Mouse (Mus musculus): ENCODE results near the gene Mrtfa. TPM values are rescaled to one million over a fixed set of nuclear protein-coding genes. Genes with fewer than 3 reads are reported as not detected.

Gene Mrtfa
- polyA plus RNA-seq, 1 experiment from 2014 or later, result 39.3 TPM

DNA sequence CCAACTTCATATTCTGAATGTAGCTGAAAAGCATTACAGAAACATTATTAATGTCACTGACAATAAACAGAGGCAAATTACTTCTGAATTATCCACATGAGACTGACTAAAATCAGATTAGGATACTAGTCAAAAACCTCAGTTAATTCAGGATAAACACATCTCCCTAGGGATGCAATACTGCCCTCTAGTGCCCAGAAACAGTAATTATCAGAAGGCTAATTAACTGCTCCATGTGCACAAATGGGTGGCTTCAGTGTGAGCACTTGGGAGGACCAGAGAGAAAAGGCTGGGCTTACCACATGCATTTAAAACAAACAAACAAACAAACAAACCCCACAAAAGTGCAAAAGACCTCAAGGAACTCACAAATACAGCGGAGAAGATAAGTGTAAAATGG is 126.4 kb downstream of the Mrtfa start:
- Histone ChIP-seq H3K4me3 (ENCODE audit: low read depth, low read length) (no peak overlapping the region), H3K9me3 (ENCODE audit: control insufficient read depth, low read depth, low read length) (no peaks in the 10 kb centered on the region), H3K4me2 (replicated peaks; ENCODE audit: low read depth, low read length) (no peak overlapping the region), H3K27ac (ENCODE audit: low read length) (no peak overlapping the region), H3K9ac (replicated peaks; ENCODE audit: low read depth, low read length) (no peak overlapping the region), H3K27me3 (ENCODE audit: control insufficient read depth, insufficient read depth, low read length) (no peaks in the 10 kb centered on the region), H3K36me3 (ENCODE audit: control insufficient read depth, insufficient read depth, low read length) (no peaks in the 10 kb centered on the region), H3K4me1 (ENCODE audit: control insufficient read depth, insufficient read depth, low read length) (peaks cover 23% of the 10 kb centered on the region)
- WGBS, result 46% methylated on average over 1 of the region's 1 CpGs
- no peak for ATAC-seq (ENCODE audit: insufficient number of reproducible peaks, insufficient read depth, low FRiP score, low read depth)

- Histone ChIP-seq H3K36me3 (ENCODE audit: control insufficient read depth, insufficient read depth, low read length) (no peaks in the 10 kb centered on the region), H3K9ac (replicated peaks; ENCODE audit: low read depth, low read length) (no peak overlapping the region), H3K27me3 (ENCODE audit: control insufficient read depth, insufficient read depth, low read length) (no peaks in the 10 kb centered on the region), H3K27ac (ENCODE audit: low read length) (peak overlapping the region; percentile 84), H3K4me3 (ENCODE audit: low read depth, low read length) (no peak overlapping the region), H3K4me2 (replicated peaks; ENCODE audit: low read depth, low read length) (peak overlapping the region; percentile 16), H3K9me3 (ENCODE audit: control insufficient read depth, low read depth, low read length) (no peaks in the 10 kb centered on the region), H3K4me1 (ENCODE audit: control insufficient read depth, insufficient read depth, low read length) (peaks cover 21% of the 10 kb centered on the region)
- ATAC-seq (ENCODE audit: insufficient number of reproducible peaks, insufficient read depth, low FRiP score, low read depth), result no peak
- 23% methylated on average over 8 of the region's 8 CpGs for WGBS
Observed at GRCm38 (mm10) chr15:81062616-81063015, 127.9 kb downstream of the Mrtfa start.

GRCm38 (mm10) chr15:81062175-81062588 is 128.4 kb downstream of the Mrtfa start:
- H3K9ac ChIP-seq (replicated peaks; ENCODE audit: low read depth, low read length), result no peak overlapping the region
- peak; percentile 71; the same call in 1 of the 2 replicates for ATAC-seq (ENCODE audit: insufficient number of reproducible peaks, insufficient read depth, low FRiP score, low read depth)
- peak overlapping the region; percentile 84 for H3K27ac ChIP-seq (ENCODE audit: low read length)
- H3K9me3 ChIP-seq (ENCODE audit: control insufficient read depth, low read depth, low read length), result no peaks in the 10 kb centered on the region
- WGBS, result 8% methylated on average over 8 of the region's 8 CpGs
- no peaks in the 10 kb centered on the region for H3K36me3 ChIP-seq (ENCODE audit: control insufficient read depth, insufficient read depth, low read length)
- H3K27me3 ChIP-seq (ENCODE audit: control insufficient read depth, insufficient read depth, low read length), result no peaks in the 10 kb centered on the region
- H3K4me2 ChIP-seq (replicated peaks; ENCODE audit: low read depth, low read length), result peak overlapping the region; percentile 16
- no peak overlapping the region for H3K4me3 ChIP-seq (ENCODE audit: low read depth, low read length)
- H3K4me1 ChIP-seq (ENCODE audit: control insufficient read depth, insufficient read depth, low read length), result peaks cover 21% of the 10 kb centered on the region

DNA sequence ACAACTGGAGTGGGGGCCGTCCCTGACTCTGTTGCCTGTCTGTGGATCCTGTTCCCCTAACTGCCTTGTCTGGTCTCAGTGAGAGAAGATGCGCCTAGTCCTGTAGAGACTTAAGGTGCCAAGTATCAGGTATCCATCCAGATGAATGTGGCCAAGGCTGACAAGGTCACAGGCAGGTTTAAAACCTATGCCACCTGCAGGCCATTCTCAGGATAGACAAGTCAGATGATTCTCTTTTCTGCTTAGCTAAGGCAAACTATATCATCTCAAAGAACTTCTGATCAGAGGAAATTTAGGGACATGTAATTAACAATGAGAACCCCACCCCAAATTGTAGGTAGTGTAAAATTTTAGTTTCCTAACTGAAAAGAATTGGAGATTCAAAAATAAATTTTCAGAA is 129.6 kb downstream of the Mrtfa start:
- no peak for ATAC-seq (ENCODE audit: insufficient number of reproducible peaks, insufficient read depth, low FRiP score, low read depth)
- 83% methylated on average over 2 of the region's 2 CpGs for WGBS
- H3K27me3 ChIP-seq (ENCODE audit: control insufficient read depth, insufficient read depth, low read length), result no peaks in the 10 kb centered on the region
- no peaks in the 10 kb centered on the region for H3K9me3 ChIP-seq (ENCODE audit: control insufficient read depth, low read depth, low read length)
- no peak overlapping the region for H3K9ac ChIP-seq (replicated peaks; ENCODE audit: low read depth, low read length)
- no peaks in the 10 kb centered on the region for H3K36me3 ChIP-seq (ENCODE audit: control insufficient read depth, insufficient read depth, low read length)
- H3K4me3 ChIP-seq (ENCODE audit: low read depth, low read length), result no peak overlapping the region
- peaks cover 18% of the 10 kb centered on the region for H3K4me1 ChIP-seq (ENCODE audit: control insufficient read depth, insufficient read depth, low read length)
- no peak overlapping the region for H3K4me2 ChIP-seq (replicated peaks; ENCODE audit: low read depth, low read length)
- no peak overlapping the region for H3K27ac ChIP-seq (ENCODE audit: low read length)

DNA sequence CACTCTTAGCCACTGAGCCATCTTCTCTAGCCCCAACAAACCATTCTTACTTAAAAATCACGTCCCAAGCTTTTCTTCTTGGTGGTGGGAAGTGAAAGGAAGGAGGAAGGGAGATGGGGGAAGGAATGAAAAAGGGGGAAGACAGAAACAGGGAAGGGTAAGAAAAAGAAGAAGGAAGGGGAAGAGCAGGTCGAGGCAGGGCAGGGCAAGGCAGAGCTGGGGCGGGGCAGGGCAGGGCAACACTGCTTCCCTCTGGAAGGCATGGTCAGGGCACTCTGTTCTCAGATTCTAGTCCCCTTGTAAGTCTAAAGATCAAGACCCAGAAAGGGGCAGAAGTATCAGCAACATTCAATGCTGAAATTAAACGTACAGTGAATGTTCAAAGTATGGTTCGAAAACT is 132.8 kb downstream of the Mrtfa start:
- no peaks in the 10 kb centered on the region for H3K9me3 ChIP-seq (ENCODE audit: control insufficient read depth, low read depth, low read length)
- no peaks in the 10 kb centered on the region for H3K27me3 ChIP-seq (ENCODE audit: control insufficient read depth, insufficient read depth, low read length)
- H3K4me3 ChIP-seq (ENCODE audit: low read depth, low read length), result no peak overlapping the region
- no peak overlapping the region for H3K4me2 ChIP-seq (replicated peaks; ENCODE audit: low read depth, low read length)
- no peak for ATAC-seq (ENCODE audit: insufficient number of reproducible peaks, insufficient read depth, low FRiP score, low read depth)
- H3K36me3 ChIP-seq (ENCODE audit: control insufficient read depth, insufficient read depth, low read length), result no peaks in the 10 kb centered on the region
- H3K4me1 ChIP-seq (ENCODE audit: control insufficient read depth, insufficient read depth, low read length), result peaks cover 15% of the 10 kb centered on the region
- H3K9ac ChIP-seq (replicated peaks; ENCODE audit: low read depth, low read length), result no peak overlapping the region
- WGBS, result 87% methylated on average over 5 of the region's 5 CpGs
- no peak overlapping the region for H3K27ac ChIP-seq (ENCODE audit: low read length)

GRCm38 (mm10) chr15:81055488-81055887 is 135.1 kb downstream of the Mrtfa start:
- WGBS, result 87% methylated on average over 2 of the region's 2 CpGs
- no peak overlapping the region for H3K27ac ChIP-seq (ENCODE audit: low read length)
- H3K9me3 ChIP-seq (ENCODE audit: control insufficient read depth, low read depth, low read length), result no peaks in the 10 kb centered on the region
- no peak overlapping the region for H3K9ac ChIP-seq (replicated peaks; ENCODE audit: low read depth, low read length)
- no peaks in the 10 kb centered on the region for H3K36me3 ChIP-seq (ENCODE audit: control insufficient read depth, insufficient read depth, low read length)
- no peak overlapping the region for H3K4me3 ChIP-seq (ENCODE audit: low read depth, low read length)
- H3K4me1 ChIP-seq (ENCODE audit: control insufficient read depth, insufficient read depth, low read length), result 0 out of 2 replicates have a peak, but pooled peaks cover 2% of the 10 kb centered on the region
- H3K27me3 ChIP-seq (ENCODE audit: control insufficient read depth, insufficient read depth, low read length), result no peaks in the 10 kb centered on the region
- no peak for ATAC-seq (ENCODE audit: insufficient number of reproducible peaks, insufficient read depth, low FRiP score, low read depth)
- no peak overlapping the region for H3K4me2 ChIP-seq (replicated peaks; ENCODE audit: low read depth, low read length)

- Histone ChIP-seq H3K4me2 (replicated peaks; ENCODE audit: low read depth, low read length) (no peak overlapping the region), H3K4me3 (ENCODE audit: low read depth, low read length) (no peak overlapping the region), H3K9ac (replicated peaks; ENCODE audit: low read depth, low read length) (no peak overlapping the region), H3K36me3 (ENCODE audit: control insufficient read depth, insufficient read depth, low read length) (no peaks in the 10 kb centered on the region), H3K27ac (ENCODE audit: low read length) (no peak overlapping the region), H3K27me3 (ENCODE audit: control insufficient read depth, insufficient read depth, low read length) (no peaks in the 10 kb centered on the region), H3K4me1 (ENCODE audit: control insufficient read depth, insufficient read depth, low read length) (0 out of 2 replicates have a peak, but pooled peaks cover 3% of the 10 kb centered on the region), H3K9me3 (ENCODE audit: control insufficient read depth, low read depth, low read length) (no peaks in the 10 kb centered on the region)
- ATAC-seq (ENCODE audit: insufficient number of reproducible peaks, insufficient read depth, low FRiP score, low read depth), result no peak
- 91% methylated on average over 5 of the region's 5 CpGs for WGBS
Observed at GRCm38 (mm10) chr15:81052491-81052890, 138.1 kb downstream of the Mrtfa start.

- H3K9me3 ChIP-seq (ENCODE audit: control insufficient read depth, low read depth, low read length), result no peaks in the 10 kb centered on the region
- no peak for ATAC-seq (ENCODE audit: insufficient number of reproducible peaks, insufficient read depth, low FRiP score, low read depth)
- no peak overlapping the region for H3K27ac ChIP-seq (ENCODE audit: low read length)
- WGBS, result 16% methylated on average over 3 of the region's 3 CpGs
- H3K4me2 ChIP-seq (replicated peaks; ENCODE audit: low read depth, low read length), result no peak overlapping the region
- no peak overlapping the region for H3K4me3 ChIP-seq (ENCODE audit: low read depth, low read length)
- no peak overlapping the region for H3K9ac ChIP-seq (replicated peaks; ENCODE audit: low read depth, low read length)
- 0 out of 2 replicates have a peak, but pooled peaks cover 3% of the 10 kb centered on the region for H3K4me1 ChIP-seq (ENCODE audit: control insufficient read depth, insufficient read depth, low read length)
- H3K27me3 ChIP-seq (ENCODE audit: control insufficient read depth, insufficient read depth, low read length), result no peaks in the 10 kb centered on the region
- no peaks in the 10 kb centered on the region for H3K36me3 ChIP-seq (ENCODE audit: control insufficient read depth, insufficient read depth, low read length)
Observed at GRCm38 (mm10) chr15:81050488-81050887, 140.1 kb downstream of the Mrtfa start.

DNA sequence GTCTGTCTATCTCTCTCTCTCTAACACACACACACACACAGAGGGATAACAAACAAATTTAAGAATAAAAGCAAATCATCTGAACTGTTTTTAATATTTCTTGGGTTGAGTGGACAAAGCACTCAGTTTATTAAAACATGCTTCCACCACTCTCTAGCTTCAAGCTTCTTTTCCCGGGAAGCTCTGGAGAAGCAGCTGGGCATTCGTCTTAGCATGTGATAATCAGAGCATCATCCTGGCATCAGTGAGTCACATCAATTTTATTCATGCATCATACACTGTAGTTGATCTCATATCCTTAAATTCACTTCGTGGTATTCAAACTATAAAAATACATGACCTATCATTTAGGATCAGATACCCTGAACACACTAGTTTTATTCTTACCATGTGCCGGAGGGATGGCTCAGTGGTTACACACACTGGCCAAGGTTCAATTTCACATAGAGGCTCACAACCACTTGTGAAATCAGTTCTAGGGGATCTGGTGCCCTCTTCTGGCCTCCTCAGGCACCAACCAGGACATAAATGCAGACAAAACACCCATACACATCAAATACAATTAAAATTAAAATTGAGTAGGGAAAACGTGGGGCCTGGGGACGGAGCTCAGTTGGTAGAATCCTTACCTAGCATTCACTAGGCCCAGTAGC is 141.0 kb downstream of the Mrtfa start:
- H3K4me1 ChIP-seq (ENCODE audit: control insufficient read depth, insufficient read depth, low read length), result 0 out of 2 replicates have a peak, but pooled peaks cover 3% of the 10 kb centered on the region
- no peaks in the 10 kb centered on the region for H3K27me3 ChIP-seq (ENCODE audit: control insufficient read depth, insufficient read depth, low read length)
- WGBS, result 75% methylated on average over 6 of the region's 6 CpGs
- peaks cover 6% of the 10 kb centered on the region; the same call in 1 of the 2 replicates for H3K36me3 ChIP-seq (ENCODE audit: control insufficient read depth, insufficient read depth, low read length)
- H3K27ac ChIP-seq (ENCODE audit: low read length), result no peak overlapping the region
- no peak for ATAC-seq (ENCODE audit: insufficient number of reproducible peaks, insufficient read depth, low FRiP score, low read depth)
- no peaks in the 10 kb centered on the region for H3K9me3 ChIP-seq (ENCODE audit: control insufficient read depth, low read depth, low read length)
- no peak overlapping the region for H3K4me2 ChIP-seq (replicated peaks; ENCODE audit: low read depth, low read length)
- H3K9ac ChIP-seq (replicated peaks; ENCODE audit: low read depth, low read length), result no peak overlapping the region
- no peak overlapping the region for H3K4me3 ChIP-seq (ENCODE audit: low read depth, low read length)
